Mouse (Mus musculus) kidney, postnatal 25 days (tissue): ENCODE data around the gene Cd28.
A peak's percentile ranks its signal among the peaks of the same experiment; 100 is the strongest.

ENCODE experiments used
- DNase-seq, 2 experiments: peaks; one replicate each; pipeline ENCODE4 v3.0.0; 2021; ENCODE audit warnings: mixed read lengths in 2 of 2

Cd28 gene

GRCm38 (mm10) chr1:60750201-60750765, 33.7 kb downstream of the Cd28 start:
- DNase-seq = no peak

- DNase-seq = no peak
Measured at GRCm38 (mm10) chr1:60751011-60751410, 34.4 kb downstream of the Cd28 start.

GRCm38 (mm10) chr1:60752986-60753385, 36.4 kb downstream of the Cd28 start:
- DNase-seq = no peak

- no peak for DNase-seq
Measured at GRCm38 (mm10) chr1:60753981-60754380, 37.4 kb downstream of the Cd28 start.

GRCm38 (mm10) chr1:60755391-60756243, 39.0 kb downstream of the Cd28 start:
- no peak for DNase-seq

GRCm38 (mm10) chr1:60757631-60758030, 41.0 kb downstream of the Cd28 start:
- no peak for DNase-seq

GRCm38 (mm10) chr1:60758226-60758625, 41.6 kb downstream of the Cd28 start:
- DNase-seq = no peak

- DNase-seq = no peak
Measured at GRCm38 (mm10) chr1:60759563-60760335, 43.1 kb downstream of the Cd28 start.

- no peak for DNase-seq
Measured at GRCm38 (mm10) chr1:60760475-60760874, 43.9 kb downstream of the Cd28 start.

- no peak for DNase-seq
Measured at GRCm38 (mm10) chr1:60761528-60762171, 45.0 kb downstream of the Cd28 start.

- DNase-seq = no peak
Measured at GRCm38 (mm10) chr1:60762451-60762850, 45.9 kb downstream of the Cd28 start.

- no peak for DNase-seq
Measured at GRCm38 (mm10) chr1:60762916-60763315, 46.3 kb downstream of the Cd28 start.

- DNase-seq = no peak
Measured at GRCm38 (mm10) chr1:60771771-60772170, 55.2 kb downstream of the Cd28 start.

GRCm38 (mm10) chr1:60773231-60773630, 56.6 kb downstream of the Cd28 start:
- no peak for DNase-seq

GRCm38 (mm10) chr1:60776166-60776565, 59.6 kb downstream of the Cd28 start:
- DNase-seq = no peak

GRCm38 (mm10) chr1:60776906-60777305, 60.3 kb downstream of the Cd28 start:
- DNase-seq = no peak

- peak; percentile 30 to 37 for DNase-seq
Measured at GRCm38 (mm10) chr1:60778465-60779115, 62.0 kb downstream of the Cd28 start.

- DNase-seq = no peak
Measured at GRCm38 (mm10) chr1:60779176-60779575, 62.6 kb downstream of the Cd28 start.

- no peak for DNase-seq
Measured at GRCm38 (mm10) chr1:60781666-60782065, 65.1 kb downstream of the Cd28 start.

GRCm38 (mm10) chr1:60793717-60794116, 77.1 kb downstream of the Cd28 start:
- no peak for DNase-seq

GRCm38 (mm10) chr1:60795677-60796205, 79.1 kb downstream of the Cd28 start:
- DNase-seq = no peak

GRCm38 (mm10) chr1:60799795-60800345, 83.3 kb downstream of the Cd28 start:
- DNase-seq = no peak
